Mouse (Mus musculus) heart, embryonic 15.5 days (tissue): ENCODE measurements at regions not wholly inside any gene's neighbourhood (a gene's known extent, or its start where the extent isn't known, plus 50 kb on each side); places are given as distances from the start of the nearest gene placed in this dataset.

Experiments used
- ATAC-seq: fragments of 200-750 bp; cut with Nextera tagmentation; replicated peaks from 2 replicates; pipeline ENCODE4 v1.8.0; 2017; ENCODE audit warnings: low read depth, moderate TSS enrichment; ENCODE audit not compliant: insufficient number of reproducible peaks, insufficient read depth, low FRiP score
- H3K27ac ChIP-seq: fragments of 300-500 bp; sonication (generic); 2 replicates; pipeline ENCODE4 v1.5.1; 2015; ENCODE audit warnings: mild to moderate bottlenecking, inconsistent platforms
- H3K27me3 ChIP-seq: fragments of 300-500 bp; sonication (generic); 2 replicates; pipeline ENCODE4 v1.6.1; 2015; ENCODE audit warnings: inconsistent platforms
- H3K36me3 ChIP-seq: fragments of 300-500 bp; sonication (generic); 2 replicates; pipeline ENCODE4 v1.6.1; 2015; ENCODE audit warnings: mild to moderate bottlenecking, inconsistent platforms
- H3K4me1 ChIP-seq: fragments of 300-500 bp; sonication (generic); replicated peaks from 2 replicates; pipeline ENCODE4 v1.6.1; 2015; ENCODE audit warnings: inconsistent platforms
- H3K4me2 ChIP-seq: fragments of 300-500 bp; sonication (generic); 2 replicates; pipeline ENCODE4 v1.6.1; 2015; ENCODE audit warnings: inconsistent platforms, mild to moderate bottlenecking, moderate library complexity
- H3K4me3 ChIP-seq: fragments of 300-500 bp; sonication (generic); 2 replicates; pipeline ENCODE4 v1.5.1; 2015; ENCODE audit warnings: mild to moderate bottlenecking, inconsistent platforms
- H3K9ac ChIP-seq: fragments of 300-500 bp; sonication (generic); 2 replicates; pipeline ENCODE4 v1.6.1; 2015; ENCODE audit warnings: mild to moderate bottlenecking, inconsistent platforms
- H3K9me3 ChIP-seq: fragments of 300-500 bp; sonication (generic); replicated peaks from 2 replicates; pipeline ENCODE4 v1.6.1; 2016; ENCODE audit warnings: inconsistent platforms
- WGBS: fragments of 180-500 bp; shearing (Covaris S2); methylation state at CpG from one replicate; pipeline ENCODE4 v1.1.7; 2015; ENCODE audit warnings: mixed read lengths; 5-methylcytosine and 5-hydroxymethylcytosine counted together

DNA sequence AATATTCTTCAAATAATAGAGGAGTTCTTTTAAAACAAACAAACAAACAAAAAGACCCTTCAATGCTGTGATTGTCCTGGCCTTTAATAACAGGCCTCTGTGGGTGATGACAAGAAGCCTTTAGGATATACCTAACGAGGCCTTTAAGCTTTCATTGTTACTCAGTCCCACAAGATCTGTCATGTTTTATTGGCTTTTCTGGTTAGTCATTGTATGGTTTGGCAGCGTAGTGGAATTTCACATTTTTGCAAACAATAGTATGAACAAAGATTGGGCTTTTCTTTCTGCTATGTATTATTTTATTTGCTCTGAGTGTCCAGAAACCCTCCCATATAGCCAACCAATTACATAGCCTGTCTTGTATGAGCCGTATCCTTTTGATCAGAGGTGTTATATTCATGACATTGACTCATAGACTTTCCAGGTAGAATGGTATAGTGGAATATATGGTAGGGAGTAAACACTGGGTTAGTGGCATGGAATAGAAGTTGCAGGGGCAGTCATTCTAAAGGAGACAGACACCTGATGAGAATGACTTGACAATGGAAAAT lies 76.1 kb upstream of the Cerkl start:
- ATAC-seq, result no peak
- WGBS, result 68% methylated on average over 3 of the region's 3 CpGs
- Histone ChIP-seq H3K4me2 (no peak overlapping the region), H3K9ac (no peak overlapping the region), H3K4me1 (peaks cover 13% of the 10 kb centered on the region), H3K9me3 (no peaks in the 10 kb centered on the region), H3K27ac (no peak overlapping the region), H3K27me3 (no peaks in the 10 kb centered on the region), H3K36me3 (no peaks in the 10 kb centered on the region), H3K4me3 (no peak overlapping the region)

GRCm38 (mm10) chr2:79537126-79537875 lies 80.7 kb upstream of the Cerkl start:
- H3K4me1 ChIP-seq, result peaks cover 10% of the 10 kb centered on the region
- no peak overlapping the region for H3K9ac ChIP-seq
- no peak overlapping the region for H3K4me2 ChIP-seq
- ATAC-seq, result no peak
- H3K27ac ChIP-seq, result peak overlapping the region; percentile 43; the same call in 1 of the 2 replicates
- 59% methylated on average over 5 of the region's 5 CpGs for WGBS
- no peaks in the 10 kb centered on the region for H3K27me3 ChIP-seq
- no peak overlapping the region for H3K4me3 ChIP-seq
- H3K36me3 ChIP-seq, result no peaks in the 10 kb centered on the region
- H3K9me3 ChIP-seq, result no peaks in the 10 kb centered on the region

DNA sequence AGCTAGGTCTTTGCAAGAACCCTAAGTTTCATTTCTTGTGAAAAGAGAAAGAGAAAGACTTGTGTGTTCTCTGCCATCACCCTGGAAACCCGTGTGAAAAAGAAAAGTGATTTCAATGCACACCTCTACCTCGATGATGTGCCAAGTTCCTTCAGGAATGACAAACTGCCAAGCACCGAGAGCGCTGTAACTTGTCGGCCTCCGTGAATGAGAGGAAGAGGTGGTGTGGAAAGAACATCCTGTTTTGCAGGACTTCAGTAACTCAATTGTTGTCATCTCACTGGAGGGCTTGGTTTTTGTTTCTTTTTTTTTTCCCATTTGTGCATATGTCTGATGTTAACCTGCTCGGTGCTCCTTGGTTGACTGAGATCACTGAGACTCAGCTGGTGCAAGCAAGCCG lies 83.8 kb upstream of the Cerkl start:
- Histone ChIP-seq H3K36me3 (no peaks in the 10 kb centered on the region), H3K4me2 (no peak overlapping the region), H3K4me3 (no peak overlapping the region), H3K9me3 (no peaks in the 10 kb centered on the region), H3K4me1 (peaks cover 26% of the 10 kb centered on the region), H3K9ac (no peak overlapping the region), H3K27ac (no peak overlapping the region), H3K27me3 (no peaks in the 10 kb centered on the region)
- ATAC-seq, result no peak
- WGBS, result 52% methylated on average over 8 of the region's 8 CpGs

DNA sequence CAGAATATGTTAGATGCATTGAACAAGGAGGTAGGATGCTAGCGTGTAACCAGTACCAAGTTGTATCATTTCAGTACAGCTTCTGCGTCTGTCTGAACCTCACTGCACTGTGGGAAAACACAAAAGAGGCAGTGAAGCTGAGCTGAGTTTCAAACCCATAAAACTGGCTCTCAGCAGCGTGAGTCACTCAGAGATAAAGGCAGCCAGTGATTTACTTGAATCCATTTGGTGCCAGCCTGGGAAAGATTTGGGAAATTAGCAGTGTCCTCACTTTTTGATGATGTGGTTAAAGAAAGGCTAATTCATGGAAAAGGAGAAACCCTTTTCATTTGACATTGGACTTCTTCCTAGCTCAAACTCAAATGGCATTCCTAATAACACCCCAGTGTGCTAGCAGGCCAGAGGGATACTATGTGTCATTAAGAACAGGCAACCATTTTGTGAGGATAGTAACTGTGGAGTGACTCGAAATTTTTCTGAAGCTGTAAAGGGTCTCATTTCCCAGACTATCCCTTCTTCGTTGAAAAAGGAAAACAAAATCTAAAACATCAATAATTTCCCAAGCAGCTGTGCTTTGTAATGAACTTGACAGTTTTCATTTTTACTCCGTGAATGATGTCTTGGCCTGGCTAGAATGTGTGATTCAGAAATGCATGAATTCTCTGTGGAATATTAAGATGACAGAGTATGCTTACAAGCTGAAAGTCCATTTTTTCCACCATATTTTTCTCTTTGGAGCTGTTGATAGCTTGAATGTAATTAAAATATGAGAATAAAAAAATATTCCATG lies 85.8 kb upstream of the Cerkl start:
- Histone ChIP-seq H3K9ac (no peak overlapping the region), H3K4me1 (peaks cover 27% of the 10 kb centered on the region), H3K36me3 (no peaks in the 10 kb centered on the region), H3K4me2 (no peak overlapping the region), H3K27me3 (no peaks in the 10 kb centered on the region), H3K4me3 (no peak overlapping the region), H3K9me3 (no peaks in the 10 kb centered on the region), H3K27ac (no peak overlapping the region; the same call in 1 of the 2 replicates)
- no peak for ATAC-seq
- WGBS, result 63% methylated on average over 6 of the region's 6 CpGs

DNA sequence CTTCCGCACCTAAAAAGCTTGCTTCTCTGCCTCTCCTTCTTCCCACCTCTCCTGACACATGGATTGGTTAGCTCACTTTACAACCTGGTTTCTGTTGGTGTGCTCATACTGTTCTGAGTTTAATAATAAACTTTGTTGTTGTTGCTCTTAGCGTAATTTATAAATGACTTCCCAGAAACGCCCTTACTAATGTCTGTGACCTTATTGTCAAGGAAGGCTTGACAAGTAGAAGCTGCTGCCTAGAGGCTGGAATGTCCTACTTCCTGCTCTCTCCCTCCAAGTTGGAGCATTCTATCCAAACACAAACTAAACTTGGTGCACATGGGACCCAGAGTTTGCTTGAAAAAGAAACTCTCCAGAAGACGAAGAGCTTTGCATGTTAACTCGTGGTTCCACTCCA lies 86.9 kb upstream of the Cerkl start:
- ATAC-seq, result no peak
- 62% methylated on average over 5 of the region's 5 CpGs for WGBS
- H3K27ac ChIP-seq, result no peak overlapping the region

DNA sequence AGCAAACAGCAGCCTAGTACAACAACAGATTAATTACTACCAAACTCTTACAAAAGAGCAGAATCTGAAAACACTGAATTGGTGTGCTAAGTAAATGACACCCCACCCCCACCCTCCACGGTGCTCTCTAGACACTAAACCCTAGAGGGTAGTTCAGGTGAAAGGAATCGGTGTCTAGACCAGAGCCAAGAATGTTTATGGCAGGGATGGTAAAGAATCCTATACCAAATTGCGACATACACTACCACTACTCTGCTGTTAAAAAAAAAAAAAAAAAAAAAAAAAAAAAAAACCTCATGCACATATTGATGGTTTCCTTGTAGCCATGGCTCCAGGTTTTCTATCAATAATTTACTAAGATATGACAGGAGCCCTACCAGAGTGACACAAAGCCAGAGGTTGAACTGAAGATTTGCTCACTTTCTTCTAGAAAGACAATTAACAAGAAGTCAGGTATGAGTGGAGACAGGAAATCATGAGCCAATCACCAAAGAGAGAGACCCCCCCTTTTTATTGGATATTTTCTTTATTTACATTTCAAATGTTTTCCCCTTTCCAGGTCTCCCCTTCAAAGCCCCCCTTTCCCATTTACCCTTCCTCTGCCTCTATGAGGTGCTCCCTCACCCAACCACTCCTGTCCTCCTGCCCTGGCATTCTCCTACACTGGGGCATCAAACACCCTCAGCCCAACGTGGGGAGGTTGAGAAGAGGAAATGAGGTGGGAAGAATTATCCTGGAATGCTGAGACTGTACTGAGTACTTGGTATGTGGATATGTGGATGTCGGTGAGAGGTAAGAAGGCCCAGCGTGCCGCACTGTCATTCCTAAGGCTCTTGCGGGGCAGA lies 87.6 kb upstream of the Cerkl start:
- H3K9ac ChIP-seq, result no peak overlapping the region
- no peak overlapping the region for H3K4me3 ChIP-seq
- no peaks in the 10 kb centered on the region for H3K36me3 ChIP-seq
- peaks cover 36% of the 10 kb centered on the region for H3K4me1 ChIP-seq
- peak overlapping the region; percentile 47; the same call in 1 of the 2 replicates for H3K27ac ChIP-seq
- H3K27me3 ChIP-seq, result no peaks in the 10 kb centered on the region
- no peak overlapping the region for H3K4me2 ChIP-seq
- ATAC-seq, result no peak
- H3K9me3 ChIP-seq, result no peaks in the 10 kb centered on the region
- 81% methylated on average over 8 of the region's 8 CpGs for WGBS

More for the DNA sequence above, 86.9 kb upstream of the Cerkl start:
- Histone ChIP-seq H3K4me1 (peaks cover 35% of the 10 kb centered on the region), H3K4me2 (no peak overlapping the region), H3K9ac (no peak overlapping the region), H3K4me3 (no peak overlapping the region), H3K9me3 (no peaks in the 10 kb centered on the region), H3K36me3 (no peaks in the 10 kb centered on the region), H3K27me3 (no peaks in the 10 kb centered on the region)

DNA sequence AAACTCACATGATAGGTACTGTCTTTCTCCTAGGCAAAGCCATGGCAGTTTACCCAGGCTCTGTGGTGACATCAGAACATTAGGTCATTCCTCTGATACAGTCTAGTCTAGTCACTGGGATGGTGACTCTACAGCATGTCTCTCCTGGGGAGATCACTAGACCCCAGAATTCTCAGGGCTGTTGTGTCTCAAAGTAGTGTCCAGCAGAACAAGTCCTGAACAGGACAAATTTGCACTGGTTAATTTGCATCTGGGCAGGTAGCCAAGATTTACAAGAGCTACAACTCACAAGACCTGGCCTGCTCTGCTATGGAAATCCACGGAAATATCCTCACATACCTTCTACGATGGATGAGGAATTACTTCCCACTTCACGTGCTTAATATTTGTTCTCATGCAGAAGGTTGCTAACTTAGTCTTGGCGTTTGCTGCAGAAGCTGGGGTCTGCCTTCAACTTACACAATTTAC lies 88.2 kb upstream of the Cerkl start:
- peaks cover 36% of the 10 kb centered on the region for H3K4me1 ChIP-seq
- no peak overlapping the region for H3K4me3 ChIP-seq
- no peak overlapping the region for H3K4me2 ChIP-seq
- peak overlapping the region; percentile 47 for H3K27ac ChIP-seq
- ATAC-seq, result 0 out of 2 replicates have a peak, but pooled peaks have one; percentile 14
- no peaks in the 10 kb centered on the region for H3K27me3 ChIP-seq
- WGBS, result 30% methylated on average over 4 of the region's 4 CpGs
- H3K9me3 ChIP-seq, result no peaks in the 10 kb centered on the region
- no peaks in the 10 kb centered on the region for H3K36me3 ChIP-seq
- H3K9ac ChIP-seq, result no peak overlapping the region

GRCm38 (mm10) chr2:79546206-79546605 lies 88.9 kb upstream of the Itprid2 start:
- Histone ChIP-seq H3K36me3 (no peaks in the 10 kb centered on the region), H3K4me2 (no peak overlapping the region), H3K4me1 (peaks cover 34% of the 10 kb centered on the region), H3K9me3 (no peaks in the 10 kb centered on the region), H3K9ac (no peak overlapping the region), H3K27me3 (no peaks in the 10 kb centered on the region), H3K27ac (no peak overlapping the region), H3K4me3 (no peak overlapping the region)
- ATAC-seq, result no peak
- 73% methylated on average over 4 of the region's 4 CpGs for WGBS

- Histone ChIP-seq H3K36me3 (no peaks in the 10 kb centered on the region), H3K27me3 (no peaks in the 10 kb centered on the region), H3K9me3 (no peaks in the 10 kb centered on the region), H3K4me2 (no peak overlapping the region), H3K4me3 (no peak overlapping the region), H3K9ac (no peak overlapping the region), H3K27ac (no peak overlapping the region), H3K4me1 (peaks cover 34% of the 10 kb centered on the region)
- ATAC-seq, result 0 out of 2 replicates have a peak, but pooled peaks have one; percentile 7
- 35% methylated on average over 3 of the region's 3 CpGs for WGBS
Measured at GRCm38 (mm10) chr2:79547284-79547683, 87.9 kb upstream of the Itprid2 start.

GRCm38 (mm10) chr2:79548039-79548600 lies 87.0 kb upstream of the Itprid2 start:
- no peaks in the 10 kb centered on the region for H3K9me3 ChIP-seq
- no peak overlapping the region for H3K4me2 ChIP-seq
- ATAC-seq, result no peak
- no peaks in the 10 kb centered on the region for H3K36me3 ChIP-seq
- no peaks in the 10 kb centered on the region for H3K27me3 ChIP-seq
- H3K4me3 ChIP-seq, result no peak overlapping the region
- peaks cover 32% of the 10 kb centered on the region for H3K4me1 ChIP-seq
- 63% methylated on average over 8 of the region's 8 CpGs for WGBS
- no peak overlapping the region for H3K9ac ChIP-seq
- H3K27ac ChIP-seq, result no peak overlapping the region
